Mouse (Mus musculus) midbrain, postnatal 0 days (tissue): ENCODE results near the gene Ip6k1. TPM values are rescaled to one million over a fixed set of nuclear protein-coding genes. Genes with fewer than 3 reads are reported as not detected.
A peak's percentile ranks its signal among the peaks of the same experiment; 100 is the strongest.

Experiments
- ATAC-seq: fragments of 200-750 bp; cut with Nextera tagmentation; 2 replicates; pipeline ENCODE4 v1.8.0; 2017; ENCODE audit warnings: moderate number of reproducible peaks, mild to moderate bottlenecking, moderate TSS enrichment, moderate library complexity; ENCODE audit not compliant: low FRiP score
- DNase-seq: peaks from one replicate; pipeline ENCODE4 v3.0.0-alpha.2; 2015; ENCODE audit warnings: low spot score
- H3K27ac ChIP-seq: fragments of 300-500 bp; sonication (generic); 2 replicates; pipeline ENCODE4 v1.5.1; 2014; ENCODE audit warnings: low read depth, mild to moderate bottlenecking, low read length, mixed read lengths
- H3K27me3 ChIP-seq: fragments of 300-500 bp; sonication (generic); 2 replicates; pipeline ENCODE4 v1.6.1; 2014; ENCODE audit warnings: low read length, control low read depth, mixed read lengths; ENCODE audit not compliant: insufficient read depth
- H3K36me3 ChIP-seq: fragments of 300-500 bp; sonication (generic); 2 replicates; pipeline ENCODE4 v1.6.1; 2014; ENCODE audit warnings: low read length, control low read depth, mixed read lengths; ENCODE audit not compliant: insufficient read depth
- H3K4me1 ChIP-seq: fragments of 300-500 bp; sonication (generic); 2 replicates; pipeline ENCODE4 v1.6.1; 2014; ENCODE audit warnings: mild to moderate bottlenecking, control low read depth, antibody characterized with exemption, low read length, mixed read lengths; ENCODE audit not compliant: insufficient read depth
- H3K4me2 ChIP-seq: fragments of 300-500 bp; sonication (generic); 2 replicates; pipeline ENCODE4 v1.6.1; 2014; ENCODE audit warnings: low read depth, mild to moderate bottlenecking, low read length, mixed read lengths; ENCODE audit not compliant: poor library complexity, severe bottlenecking
- H3K4me3 ChIP-seq: fragments of 300-500 bp; sonication (generic); 2 replicates; pipeline ENCODE4 v1.5.1; 2014; ENCODE audit warnings: low read depth, mild to moderate bottlenecking, low read length, moderate library complexity
- H3K9ac ChIP-seq: fragments of 300-500 bp; sonication (generic); replicated peaks from 2 replicates; pipeline ENCODE4 v1.6.1; 2014; ENCODE audit warnings: mild to moderate bottlenecking, low read length, moderate library complexity, mixed read lengths; ENCODE audit not compliant: poor library complexity, severe bottlenecking
- H3K9me3 ChIP-seq: fragments of 300-500 bp; sonication (generic); 2 replicates; pipeline ENCODE4 v1.6.1; 2016; ENCODE audit warnings: low read length, control low read depth
- CTCF ChIP-seq: IDR thresholded peaks from 2 replicates; pipeline ENCODE4 v1.5.1; 2016; ENCODE audit warnings: antibody characterized with exemption, mild to moderate bottlenecking
- WGBS: fragments of 180-500 bp; shearing (Covaris S2); extraction: QIAGEN DNeasy Blood & Tissue Kit; methylation state at CpG from one replicate; pipeline ENCODE4 v1.1.7; 2014; 5-methylcytosine and 5-hydroxymethylcytosine counted together
- polyA plus RNA-seq: library from polyadenylated mRNA; unstranded; fragments of >200 nt; fragmentation: Nextera tagmentation; extraction: Ambion mirVana; gene quantifications from 2 replicates; pipeline ENCODE4 v1.2.1, GENCODE M21; 2015
- total RNA-seq: library from RNA; depleted of rRNA; stranded (reverse); fragments of >200 nt; gene quantifications from 2 replicates; pipeline ENCODE4 v1.2.3, GENCODE M21; 2014

Ip6k1 gene
- total and polyA plus RNA-seq, 2 experiments from 2014 or later = 94.1 to 249 TPM

- H3K27me3 ChIP-seq = no peaks in the 10 kb centered on the region
- no peaks in the 10 kb centered on the region for H3K36me3 ChIP-seq
- H3K4me2 ChIP-seq = no peak within 1 kb of the TSS
- H3K4me1 ChIP-seq = no peaks in the 10 kb centered on the region
- no peak within 1 kb of the TSS for H3K4me3 ChIP-seq
- H3K9me3 ChIP-seq = no peaks in the 10 kb centered on the region
- no peak within 1 kb of the TSS for H3K9ac ChIP-seq
- H3K27ac ChIP-seq = no peak within 1 kb of the TSS
- ATAC-seq (no peak), DNase-seq (no peak)
- no peak for TF ChIP-seq CTCF
- 46% methylated on average over 2 of the region's 2 CpGs for WGBS
Measured at GRCm38 (mm10) chr9:107992197-107992596, 10.1 kb upstream of the Ip6k1 start, which contains the start of gene Cdhr4. Cdhr4 (plus strand) TSS chr9:107992497.

GRCm38 (mm10) chr9:107993013-107993412 is 9.3 kb upstream of the Ip6k1 start:
- no peak overlapping the region for H3K27ac ChIP-seq
- no peak overlapping the region for H3K4me3 ChIP-seq
- H3K4me1 ChIP-seq = no peaks in the 10 kb centered on the region
- no peak overlapping the region for H3K9ac ChIP-seq
- no peak for ATAC-seq
- no peak for DNase-seq
- no peaks in the 10 kb centered on the region for H3K9me3 ChIP-seq
- H3K27me3 ChIP-seq = no peaks in the 10 kb centered on the region
- TF ChIP-seq CTCF = no peak
- no peak overlapping the region for H3K4me2 ChIP-seq
- no peaks in the 10 kb centered on the region for H3K36me3 ChIP-seq
- 84% methylated on average over 11 of the region's 11 CpGs for WGBS

GRCm38 (mm10) chr9:107994464-107994863 is 7.8 kb upstream of the Ip6k1 start:
- Histone ChIP-seq H3K9ac (no peak overlapping the region), H3K27ac (no peak overlapping the region), H3K4me3 (no peak overlapping the region), H3K36me3 (no peaks in the 10 kb centered on the region), H3K9me3 (no peaks in the 10 kb centered on the region), H3K4me2 (no peak overlapping the region), H3K27me3 (no peaks in the 10 kb centered on the region), H3K4me1 (no peaks in the 10 kb centered on the region)
- no peak for TF ChIP-seq CTCF
- ATAC-seq (no peak), DNase-seq (no peak)
- WGBS = 69% methylated on average over 2 of the region's 2 CpGs

GRCm38 (mm10) chr9:107995513-107995912 is 6.8 kb upstream of the Ip6k1 start:
- ATAC-seq (no peak), DNase-seq (no peak)
- no peak overlapping the region for H3K4me2 ChIP-seq
- H3K9ac ChIP-seq = no peak overlapping the region
- H3K27me3 ChIP-seq = no peaks in the 10 kb centered on the region
- no peaks in the 10 kb centered on the region for H3K36me3 ChIP-seq
- no peak for TF ChIP-seq CTCF
- H3K9me3 ChIP-seq = no peaks in the 10 kb centered on the region
- H3K4me3 ChIP-seq = no peak overlapping the region
- 97% methylated on average over 21 of the region's 21 CpGs for WGBS
- H3K4me1 ChIP-seq = no peaks in the 10 kb centered on the region
- H3K27ac ChIP-seq = no peak overlapping the region

- no peaks in the 10 kb centered on the region for H3K9me3 ChIP-seq
- WGBS = 90% methylated on average over 5 of the region's 5 CpGs
- ATAC-seq (no peak), DNase-seq (no peak)
- H3K27ac ChIP-seq = no peak within 1 kb of the TSS
- H3K27me3 ChIP-seq = no peaks in the 10 kb centered on the region
- no peak within 1 kb of the TSS; the same call in 1 of the 2 replicates for H3K9ac ChIP-seq
- no peak for TF ChIP-seq CTCF
- H3K4me2 ChIP-seq = no peak within 1 kb of the TSS
- H3K4me3 ChIP-seq = no peak within 1 kb of the TSS
- H3K4me1 ChIP-seq = no peaks in the 10 kb centered on the region
- H3K36me3 ChIP-seq = no peaks in the 10 kb centered on the region
Measured at GRCm38 (mm10) chr9:107996049-107996448, 6.3 kb upstream of the Ip6k1 start, which contains the start of gene Gm20662. Gm20662 (plus strand) TSS chr9:107996349.

GRCm38 (mm10) chr9:108002778-108003530 is 653 bp downstream of the Ip6k1 start:
- Histone ChIP-seq H3K4me3 (peak overlapping the region; percentile 97), H3K4me1 (0 out of 2 replicates have a peak, but pooled peaks cover 4% of the 10 kb centered on the region), H3K27ac (peak overlapping the region; percentile 99), H3K9me3 (no peaks in the 10 kb centered on the region), H3K4me2 (peak overlapping the region; percentile 81), H3K9ac (peak overlapping the region; percentile 99), H3K36me3 (no peaks in the 10 kb centered on the region), H3K27me3 (no peaks in the 10 kb centered on the region)
- no peak; the same call in none of the 2 replicates for ATAC-seq
- TF ChIP-seq CTCF = no peak
- WGBS = under 1% methylated on average over 44 of the region's 50 CpGs
- peak; percentile 23 for DNase-seq
